Mouse (Mus musculus): ENCODE data around the gene Rsph9. TPM values are rescaled to one million over a fixed set of nuclear protein-coding genes. Genes with fewer than 3 reads are reported as not detected.
A peak's percentile ranks its signal among the peaks of the same experiment; 100 is the strongest.

Gene Rsph9
- 1 to 10 TPM; 1.5 to 2.8 TPM for total RNA-seq (2021)

DNA sequence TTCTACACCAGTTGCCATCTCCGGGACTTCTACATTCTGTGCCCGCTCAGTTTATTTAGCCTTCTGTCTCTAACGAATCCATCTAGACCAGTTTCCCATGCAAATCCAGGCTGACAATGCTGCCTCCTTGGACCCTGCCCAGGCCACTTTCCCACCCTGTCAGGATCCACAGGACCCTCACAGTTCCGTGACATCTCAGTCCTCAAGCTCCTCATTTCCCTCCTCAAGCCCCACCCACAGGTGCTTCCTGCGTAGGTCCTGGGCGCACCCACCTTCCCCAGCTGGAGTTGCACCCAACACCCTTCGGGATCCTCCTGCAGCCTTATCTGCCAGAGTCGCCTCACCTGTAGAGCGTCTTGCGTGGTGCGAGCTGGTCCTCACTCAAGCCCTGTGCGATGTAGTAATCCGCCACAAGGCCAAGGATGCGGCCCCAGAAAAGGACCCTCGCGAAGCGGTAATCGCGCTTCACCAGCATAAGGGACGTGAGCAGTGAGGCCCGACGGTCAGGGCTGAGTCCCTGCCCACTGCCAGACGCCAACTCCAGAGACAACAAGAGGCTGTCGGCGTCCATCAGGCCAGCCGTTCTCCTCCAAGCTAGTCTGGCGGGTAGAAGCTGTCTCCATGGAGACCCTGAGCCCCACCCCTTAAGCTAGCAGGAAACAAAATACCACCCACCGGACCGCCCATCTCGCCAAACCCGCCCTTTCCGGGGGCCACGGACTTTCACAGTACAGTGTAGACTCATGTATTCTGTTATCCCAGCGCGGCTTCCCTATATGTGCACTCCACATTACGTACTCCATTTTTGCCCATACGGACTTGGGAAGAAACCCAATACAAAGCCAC lies at the start of gene Rsph9:
Gene Rsph9, minus strand, starts transcription at position 639 of the 846 bp plus-strand sequence.
- DNase-seq: peak; percentile 87

- no peak for DNase-seq
These were observed 44.8 kb upstream of the Rsph9 start for GRCm38 (mm10) chr17:46188829-46189228.

GRCm38 (mm10) chr17:46182273-46182672 lies 38.3 kb upstream of the Rsph9 start:
- no peak for DNase-seq

DNA sequence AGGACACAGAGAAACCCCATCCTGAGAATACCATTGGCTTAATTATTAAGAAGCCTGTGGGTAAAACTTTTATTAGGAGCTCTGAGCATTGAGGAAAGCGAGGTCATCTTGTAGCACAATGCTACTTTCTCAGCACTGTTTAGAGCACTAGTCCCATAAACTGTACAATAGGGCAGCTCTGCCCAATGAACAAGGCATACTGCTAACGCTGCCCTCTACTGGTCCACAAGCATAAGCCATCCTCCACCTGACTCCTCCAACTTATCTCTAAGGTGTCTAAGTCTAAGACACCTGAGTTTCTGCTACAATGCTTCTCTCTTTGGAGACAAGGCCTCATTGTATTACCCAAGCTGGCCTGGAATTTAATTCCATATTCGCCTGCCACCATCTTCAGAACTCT lies 26.5 kb upstream of the Rsph9 start:
- DNase-seq: no peak

DNA sequence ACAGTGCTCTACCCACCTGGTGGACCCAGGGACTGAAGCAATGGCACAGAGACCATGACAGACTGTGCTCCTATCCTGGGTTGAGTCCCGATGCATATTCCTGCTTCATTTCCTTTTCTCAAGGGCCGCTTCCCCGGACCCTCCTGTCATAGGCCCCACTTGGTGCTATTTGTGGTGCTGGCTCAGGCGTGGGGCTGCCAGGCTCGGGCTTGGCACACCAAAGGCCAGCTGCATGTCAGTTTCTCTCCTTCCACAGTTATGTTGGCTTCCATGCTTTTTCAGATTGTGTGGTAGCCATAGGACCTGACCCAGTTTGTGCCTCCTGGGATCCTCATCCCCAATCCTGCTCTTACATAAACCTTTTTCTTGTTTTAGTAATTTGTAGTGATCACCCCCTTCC lies 24.8 kb upstream of the Rsph9 start:
- DNase-seq: no peak

- DNase-seq: peak; percentile 32
These were observed 24.3 kb upstream of the Rsph9 start for GRCm38 (mm10) chr17:46168318-46168717.

DNA sequence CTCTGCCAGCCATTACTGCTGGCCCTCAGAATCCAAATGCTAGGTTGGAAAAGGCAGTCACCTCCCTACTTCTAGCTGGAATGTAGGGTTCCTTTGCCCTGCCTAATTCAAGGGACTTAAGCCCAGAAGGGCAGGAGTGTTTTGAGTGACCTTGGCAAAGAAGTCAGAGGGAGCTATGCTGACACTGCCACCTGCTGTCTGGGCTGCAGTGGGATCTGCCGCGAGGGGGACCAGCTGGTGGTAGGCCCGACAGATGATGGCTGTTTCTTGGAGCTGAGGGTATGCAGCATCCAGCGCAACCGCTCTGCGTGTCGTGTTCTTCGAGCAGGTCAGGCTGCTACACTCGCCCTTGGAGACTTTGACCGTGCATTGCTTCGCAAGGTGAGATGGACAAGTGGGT lies 23.0 kb upstream of the Rsph9 start:
- peak; percentile 62 for DNase-seq

DNA sequence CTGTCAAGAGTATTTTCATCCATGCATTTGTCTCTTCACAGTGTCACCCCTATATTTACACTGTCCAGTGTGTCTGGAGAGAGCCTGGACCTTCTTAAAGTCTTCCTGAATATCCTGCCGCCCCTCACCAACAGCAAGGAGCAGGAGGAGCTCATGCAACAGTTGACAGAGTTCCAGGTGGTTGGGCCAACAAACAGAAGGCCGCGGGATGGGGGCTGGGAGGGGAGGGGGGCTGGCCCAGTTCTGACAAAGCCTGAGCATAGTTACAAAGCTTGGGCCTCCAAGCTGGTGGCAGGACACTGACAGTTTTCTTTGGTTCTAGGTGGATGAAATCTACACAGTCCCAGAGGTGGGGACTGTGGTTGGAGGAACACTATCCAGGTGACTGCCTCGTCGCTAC lies 22.3 kb upstream of the Rsph9 start:
- DNase-seq: no peak

DNA sequence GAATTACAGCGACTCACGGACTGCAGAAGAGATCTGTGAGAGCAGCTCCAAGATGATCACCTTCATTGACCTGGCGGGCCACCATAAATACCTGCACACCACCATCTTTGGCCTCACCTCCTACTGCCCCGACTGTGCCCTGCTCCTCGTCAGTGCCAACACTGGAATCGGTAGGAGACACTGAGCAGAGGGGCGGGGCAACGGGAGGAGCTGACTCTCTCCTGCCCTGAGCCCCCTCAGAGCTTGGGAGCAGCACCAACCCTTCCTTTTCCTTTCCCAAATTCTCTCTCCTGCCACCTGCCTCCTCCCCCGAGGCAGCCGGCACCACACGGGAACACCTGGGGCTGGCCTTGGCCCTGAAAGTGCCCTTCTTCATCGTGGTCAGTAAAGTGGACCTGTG lies 21.4 kb upstream of the Rsph9 start:
- no peak for DNase-seq

DNA sequence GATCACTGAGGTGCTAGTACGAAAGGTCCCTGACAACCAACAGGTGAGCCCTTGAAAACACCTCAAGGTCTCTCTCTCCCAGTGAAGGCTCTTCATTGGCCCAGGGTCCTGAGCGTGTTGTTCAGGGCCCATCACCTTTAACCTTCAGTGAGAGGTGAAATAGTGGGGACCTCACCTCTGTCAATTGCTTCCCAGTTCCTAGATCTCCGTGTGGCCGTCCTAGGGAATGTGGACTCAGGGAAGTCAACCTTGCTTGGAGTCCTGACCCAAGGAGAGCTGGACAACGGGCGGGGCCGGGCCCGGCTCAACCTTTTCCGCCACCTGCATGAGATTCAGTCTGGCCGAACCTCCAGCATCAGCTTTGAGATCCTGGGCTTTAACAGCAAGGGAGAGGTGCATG lies 20.8 kb upstream of the Rsph9 start:
- DNase-seq: no peak

GRCm38 (mm10) chr17:46164301-46164700 lies 20.3 kb upstream of the Rsph9 start:
- no peak for DNase-seq

GRCm38 (mm10) chr17:46162951-46163421 lies 19.0 kb upstream of the Rsph9 start:
- no peak for DNase-seq

DNA sequence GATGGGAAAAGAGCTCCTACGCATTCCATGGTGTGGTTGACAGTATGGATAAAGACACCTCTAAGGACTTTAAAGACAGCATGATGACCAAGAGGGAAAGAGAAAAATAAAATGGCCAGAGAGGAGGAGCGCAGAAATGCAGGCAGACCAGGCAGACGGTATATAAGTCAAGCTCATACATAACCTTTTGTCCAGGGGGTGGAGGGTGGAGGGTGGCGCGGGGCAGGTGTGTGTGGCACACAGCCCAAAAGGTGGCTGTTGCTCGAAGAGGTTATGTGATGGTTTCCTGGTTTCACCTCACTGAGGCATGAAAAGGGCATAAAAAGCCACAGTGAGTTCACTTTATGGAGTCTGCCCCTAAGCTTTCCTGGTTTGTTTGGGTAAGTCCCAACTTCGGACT lies 18.5 kb upstream of the Rsph9 start:
- DNase-seq: no peak

DNA sequence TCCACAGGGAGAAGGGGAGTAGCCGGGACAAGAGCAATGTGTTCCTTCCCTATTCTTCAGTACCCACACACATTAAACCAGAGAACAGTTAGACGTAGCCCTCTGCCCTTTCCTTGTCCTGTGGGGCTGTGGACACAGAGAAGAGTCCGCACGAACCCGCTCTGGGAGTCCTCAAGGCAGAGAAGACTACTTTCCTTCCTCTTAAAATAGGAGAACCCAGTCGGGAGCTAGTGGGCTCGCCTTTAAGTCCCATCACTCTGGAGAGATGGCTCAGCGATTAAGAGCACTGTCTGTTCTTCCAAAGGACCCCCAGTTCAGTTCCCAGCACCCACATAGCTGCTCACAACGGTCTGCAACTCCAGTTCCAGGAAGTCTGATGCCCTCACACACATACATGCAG lies 17.7 kb upstream of the Rsph9 start:
- no peak for DNase-seq

- DNase-seq: no peak
These were observed 17.2 kb upstream of the Rsph9 start for GRCm38 (mm10) chr17:46161179-46161578.

- peak; percentile 95 for DNase-seq
These were observed 16.7 kb upstream of the Rsph9 start, which contains the start of gene Gtpbp2 for GRCm38 (mm10) chr17:46160686-46161085. Gene Gtpbp2 (plus strand): TSS chr17:46161032.

DNA sequence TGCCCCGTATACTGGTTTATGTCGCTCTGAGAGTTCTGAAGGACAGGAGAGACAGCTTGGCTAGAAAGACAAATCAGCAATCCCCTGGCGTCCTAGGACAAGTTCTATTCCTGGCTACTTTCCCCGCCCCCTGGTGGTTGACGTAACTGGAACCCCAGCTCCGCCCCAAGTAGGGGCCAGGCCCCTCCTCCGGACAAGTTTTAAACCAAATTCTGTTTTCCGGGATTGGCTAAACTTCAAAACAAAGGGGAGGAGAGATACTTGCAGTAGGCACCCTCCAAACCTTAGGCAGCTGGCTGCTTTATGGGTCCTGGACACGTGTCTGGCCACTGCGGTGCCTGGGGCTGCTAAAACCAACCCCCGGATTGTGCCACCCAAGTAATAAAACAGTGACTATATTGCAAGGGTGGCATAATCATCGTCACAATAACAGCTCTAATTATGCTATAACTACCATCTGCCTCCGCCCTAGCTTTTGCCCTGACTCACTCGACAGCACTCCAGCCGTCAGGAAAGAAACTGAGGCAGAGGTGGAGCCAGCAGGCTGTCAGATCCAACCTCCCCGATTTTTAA lies 16.2 kb upstream of the Rsph9 start:
- peak; percentile 96 for DNase-seq

DNA sequence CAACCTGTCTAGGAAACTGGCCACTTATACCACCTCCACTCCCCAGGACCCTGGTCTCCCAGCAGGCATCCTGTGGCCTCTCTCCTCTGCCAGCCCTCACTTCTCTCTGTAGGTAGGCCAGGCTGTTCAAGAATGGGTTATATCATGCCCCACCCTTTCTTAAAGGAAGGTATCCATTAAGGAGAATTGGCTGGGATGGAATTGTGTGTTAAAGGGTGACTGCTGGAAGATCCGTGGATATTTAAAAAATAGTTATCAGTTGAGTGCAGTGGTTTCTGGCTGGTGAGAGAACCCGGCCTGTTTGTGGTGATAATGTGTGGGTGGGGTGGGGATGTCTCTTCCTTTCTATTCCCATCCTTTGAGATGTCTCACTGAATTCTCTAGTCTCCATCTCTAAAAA lies 15.2 kb upstream of the Rsph9 start:
- no peak for DNase-seq

- DNase-seq: no peak
These were observed 13.1 kb upstream of the Rsph9 start for GRCm38 (mm10) chr17:46157131-46157530.

DNA sequence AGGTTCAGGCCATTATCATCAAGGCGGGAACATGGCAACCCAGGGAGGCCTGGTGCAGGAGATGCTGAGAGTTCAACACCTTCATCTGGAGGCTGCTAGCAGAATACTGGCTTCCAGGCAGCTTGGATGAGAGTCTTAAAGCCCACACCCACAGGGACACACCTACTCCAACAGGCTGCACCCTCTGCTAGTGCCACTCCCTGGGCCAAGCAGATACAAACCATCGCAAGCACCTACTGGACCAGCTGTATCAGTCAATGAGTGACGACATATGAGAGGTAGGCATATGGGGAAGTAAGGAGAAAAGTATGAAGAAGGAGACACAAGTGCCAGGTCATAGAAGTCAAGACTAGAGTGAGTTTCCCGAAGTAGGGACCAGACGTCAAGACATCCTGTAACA lies 12.7 kb upstream of the Rsph9 start:
- DNase-seq: no peak

DNA sequence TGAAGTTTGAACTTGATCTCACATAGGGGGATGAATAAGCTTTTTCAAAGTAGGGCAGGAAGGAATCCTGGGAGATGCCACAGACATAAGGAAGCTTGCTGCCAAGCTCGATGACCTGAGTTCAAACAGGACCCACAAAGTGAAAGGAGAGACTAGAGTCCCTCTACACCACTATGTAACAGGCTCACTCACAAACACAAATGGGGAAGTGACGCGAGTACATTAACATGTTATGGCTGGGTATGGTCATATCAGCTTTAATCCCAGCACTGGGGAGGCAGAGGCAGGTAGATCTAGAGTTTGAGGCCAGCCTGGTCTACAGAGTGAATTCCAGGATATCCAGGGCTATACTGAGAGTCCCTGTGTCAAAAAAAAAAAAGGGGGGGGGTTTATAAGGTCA lies 10.3 kb upstream of the Rsph9 start:
- no peak for DNase-seq

DNA sequence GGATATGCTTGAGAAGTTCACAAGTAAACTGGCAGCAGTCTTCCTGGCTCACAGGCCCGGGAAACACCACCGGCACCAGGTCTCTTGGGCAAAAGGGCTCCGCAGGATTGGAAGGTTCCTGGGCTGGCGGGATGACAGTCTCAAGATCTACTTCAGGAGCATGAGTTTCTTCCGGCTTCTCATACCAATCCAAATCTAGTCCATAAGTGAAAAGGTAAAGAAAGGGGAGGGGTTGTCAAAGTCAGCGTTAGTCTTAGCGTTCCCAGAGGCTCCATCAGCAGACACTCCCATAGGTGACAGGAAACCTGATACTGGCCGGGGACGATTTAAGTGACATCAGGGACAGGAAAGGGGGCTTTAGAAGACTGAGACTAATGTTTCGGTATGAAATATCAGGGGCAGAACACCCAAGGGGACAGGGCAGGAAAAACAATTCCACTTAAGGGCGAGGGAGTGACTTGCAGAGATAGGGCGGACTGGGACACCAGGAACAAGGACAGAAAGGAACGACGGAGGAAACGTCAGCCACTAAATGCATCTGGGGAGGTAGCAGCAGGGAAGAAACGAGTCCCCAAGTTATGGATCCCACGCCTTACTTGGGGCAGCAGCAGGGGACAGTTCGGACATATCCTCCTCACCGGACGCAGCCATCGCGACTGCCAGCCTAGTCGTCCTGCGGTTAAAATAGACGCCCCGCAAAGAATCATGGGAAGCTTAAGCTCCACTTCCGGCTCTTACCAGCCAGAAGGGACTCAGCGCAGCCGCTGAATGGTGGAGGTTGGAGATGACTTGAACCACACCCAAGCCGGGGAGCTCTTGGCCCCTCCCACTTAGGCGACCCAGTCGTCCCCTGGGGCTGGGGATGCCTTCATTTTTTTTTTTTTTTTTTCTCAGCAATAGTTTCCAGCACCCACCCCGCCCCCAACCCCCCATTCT lies 9.1 kb upstream of the Rsph9 start, which contains the start of gene Mad2l1bp:
Gene Mad2l1bp, minus strand, starts transcription at position 707 of the 936 bp plus-strand sequence.
- peak; percentile 92 for DNase-seq

DNA sequence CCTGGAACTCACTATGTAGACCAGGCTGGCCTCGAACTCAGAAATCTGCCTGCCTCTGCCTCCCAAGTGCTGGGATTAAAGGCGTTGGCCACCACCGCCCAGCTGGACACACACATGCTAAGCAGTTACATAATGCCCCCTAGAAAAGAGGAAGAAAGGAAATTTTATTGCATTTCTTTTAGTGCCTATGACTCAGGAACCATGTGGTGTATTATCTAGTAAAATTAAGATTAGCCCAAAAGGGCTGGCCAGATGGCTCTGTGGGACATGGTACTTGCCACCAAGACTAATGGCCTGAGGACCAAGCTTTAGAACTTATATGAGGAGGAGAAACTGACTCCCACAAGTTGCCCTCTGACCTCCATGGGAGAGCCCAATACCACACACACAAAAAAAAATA lies 4.1 kb downstream of the Rsph9 start:
- no peak for DNase-seq
